Mouse (Mus musculus) megakaryocyte, embryonic 14.5 days (primary cell): ENCODE measurements around the gene Tmem88.

Experiments
- FLI1 ChIP-seq: IDR thresholded peaks from 2 replicates; pipeline ENCODE4 v1.6.1; 2012; ENCODE audit warnings: low read length, inconsistent platforms, mixed read lengths
- GATA1 ChIP-seq: IDR thresholded peaks from 3 replicates; pipeline ENCODE4 v1.6.1; 2012; ENCODE audit warnings: mixed read lengths, low read length, inconsistent platforms, borderline replicate concordance

DNA sequence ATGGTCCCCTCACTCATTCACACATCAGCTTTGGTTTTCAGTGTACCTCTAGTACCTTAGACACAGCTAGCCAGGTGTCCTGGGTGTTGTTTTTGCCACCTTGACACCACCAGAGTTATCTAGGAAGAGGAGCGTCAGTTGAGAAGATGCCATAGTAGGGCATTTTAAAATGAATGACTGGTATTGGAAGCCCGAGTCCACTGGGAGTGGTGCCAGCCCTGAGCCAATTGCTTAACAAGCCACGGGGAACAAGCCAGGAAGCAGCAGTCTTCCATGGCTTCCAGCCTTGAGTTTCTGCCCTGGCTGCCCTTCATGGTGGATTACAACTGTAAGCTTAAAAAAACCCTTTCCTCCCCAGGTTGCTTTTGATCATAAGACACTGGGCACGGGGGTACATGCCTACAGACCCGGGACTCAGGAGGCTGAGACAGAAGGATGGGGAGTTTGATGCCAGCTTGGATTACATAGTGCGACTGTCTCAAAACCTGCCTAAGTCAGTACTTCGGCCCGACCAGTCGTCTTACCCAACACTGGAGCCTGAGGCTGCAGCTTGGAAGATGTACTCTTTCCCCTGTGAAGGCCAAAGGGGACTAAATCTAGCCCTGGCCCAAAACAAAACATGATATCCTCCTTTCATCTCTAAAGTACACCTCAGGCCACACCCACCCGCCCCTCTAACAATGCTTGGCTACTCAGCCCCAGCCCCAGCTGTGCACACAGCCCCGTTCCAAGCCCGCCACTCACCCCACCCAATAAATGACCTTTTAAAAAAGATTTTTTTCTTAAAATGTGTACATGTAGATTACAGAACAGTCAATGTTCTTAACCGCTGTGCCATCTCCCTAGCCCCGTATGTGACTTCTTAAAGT is 8.3 kb downstream of the Tmem88 start:
- TF ChIP-seq FLI1 (no peak), GATA1 (no peak)
